ENCODE assay signal across 35 mouse cellular contexts in the genomic region with DNA sequence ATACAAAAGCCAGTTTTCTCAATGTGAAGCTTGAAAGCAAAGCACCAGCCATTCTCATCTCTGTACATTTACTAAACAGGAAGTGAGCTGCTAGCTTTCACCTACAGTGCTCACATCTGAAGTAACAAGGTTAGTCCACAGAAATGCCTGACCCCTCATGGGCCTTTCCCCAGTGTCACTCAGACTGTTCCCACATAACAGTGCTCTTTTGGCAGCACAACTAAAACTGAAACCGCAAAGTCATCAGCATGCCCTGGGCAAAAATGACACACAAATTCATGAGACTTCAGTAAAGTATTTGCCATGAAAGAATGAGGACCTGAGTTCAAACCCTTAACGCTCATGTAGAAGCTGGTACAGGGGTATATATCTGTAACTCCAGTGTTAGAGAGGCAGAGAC.
"Had no signal": no experiment of that assay in that cellular context is flagged by ENCODE, and none has a peak within 500 bp of the region (broad histone marks: within the 10 kb centered on the region; RNA-seq: fewer than 3 reads in every experiment).

No protein-coding gene starts in this region.

- H3K27ac ChIP-seq: heart, embryonic 13.5 days; heart, embryonic 15.5 days; hindbrain, embryonic 10.5 days; hindbrain, embryonic 12.5 days; hindbrain, embryonic 13.5 days; hindbrain, embryonic 14.5 days; hindbrain, embryonic 15.5 days; hindbrain, postnatal 0 days; intestine, embryonic 15.5 days; kidney, embryonic 15.5 days; kidney, postnatal 0 days; layer of hippocampus, adult 2 months; left cerebral cortex, adult 2 months had no signal

- H3K9ac ChIP-seq: heart, embryonic 12.5 days; heart, embryonic 13.5 days; heart, embryonic 15.5 days; hindbrain, embryonic 12.5 days; hindbrain, embryonic 13.5 days; hindbrain, embryonic 14.5 days; hindbrain, embryonic 15.5 days; intestine, embryonic 15.5 days; kidney, embryonic 15.5 days had no signal

- ATAC-seq: hindbrain, embryonic 16.5 days; hindbrain, postnatal 0 days; inflammation-experienced regulatory T-cells, adult 6 months; intestine, embryonic 15.5 days; intestine, embryonic 16.5 days; intestine, postnatal 0 days had no signal

- H3K27me3 ChIP-seq: heart, embryonic 12.5 days; heart, embryonic 13.5 days; heart, embryonic 15.5 days; hindbrain, embryonic 12.5 days; hindbrain, embryonic 13.5 days; hindbrain, embryonic 15.5 days; intestine, embryonic 15.5 days; kidney, embryonic 15.5 days had no signal

- DNase-seq: heart, postnatal 10 days; heart, postnatal 14 days; heart, postnatal 36 days; heart, postnatal 4 days; kidney, adult 11 months; kidney, adult 18-20 months; kidney, adult 2 months; kidney, adult 8-10 months; kidney, adult 9 months; kidney, postnatal 10 days; kidney, postnatal 14 days; kidney, postnatal 25 days; kidney, postnatal 36 days; kidney, postnatal 4 days; layer of hippocampus, adult 9-11 months; layer of hippocampus, postnatal 36 days had no signal

- H3K4me3 ChIP-seq: heart, embryonic 12.5 days; heart, embryonic 13.5 days; heart, embryonic 15.5 days; hindbrain, embryonic 10.5 days; hindbrain, embryonic 12.5 days; hindbrain, embryonic 13.5 days; hindbrain, embryonic 15.5 days; intestine, embryonic 15.5 days; kidney, embryonic 15.5 days; layer of hippocampus, adult 2 months; left cerebral cortex, adult 2 months had no signal

- H3K4me2 ChIP-seq: heart, embryonic 11.5 days; heart, embryonic 12.5 days; heart, embryonic 13.5 days; heart, embryonic 15.5 days; hindbrain, embryonic 12.5 days; hindbrain, embryonic 13.5 days; hindbrain, embryonic 14.5 days; hindbrain, embryonic 15.5 days; intestine, embryonic 15.5 days; kidney, embryonic 15.5 days had no signal

- H3K4me1 ChIP-seq: heart, embryonic 12.5 days; heart, embryonic 13.5 days; heart, embryonic 15.5 days; hindbrain, embryonic 10.5 days; hindbrain, embryonic 12.5 days; hindbrain, embryonic 13.5 days; hindbrain, embryonic 15.5 days; intestine, embryonic 15.5 days; kidney, embryonic 15.5 days had no signal

- H3K9me3 ChIP-seq: heart, embryonic 12.5 days; heart, embryonic 13.5 days; heart, embryonic 15.5 days; hindbrain, embryonic 10.5 days; hindbrain, embryonic 12.5 days; hindbrain, embryonic 13.5 days; hindbrain, embryonic 15.5 days; intestine, embryonic 15.5 days; kidney, embryonic 15.5 days had no signal

- H3K36me3 ChIP-seq: heart, embryonic 12.5 days; heart, embryonic 13.5 days; heart, embryonic 15.5 days; hindbrain, embryonic 10.5 days; hindbrain, embryonic 12.5 days; hindbrain, embryonic 13.5 days; hindbrain, embryonic 15.5 days; intestine, embryonic 15.5 days; kidney, embryonic 15.5 days had no signal
